Mouse (Mus musculus) stomach, postnatal 0 days (tissue): Measurements from ENCODE around the gene Tes3-ps.

Experiments used
- CTCF ChIP-seq: IDR thresholded peaks from 2 replicates; pipeline ENCODE4 v1.5.1; 2016; ENCODE audit warnings: antibody characterized with exemption, low read depth, mild to moderate bottlenecking, moderate library complexity
- EP300 ChIP-seq: optimal IDR thresholded peaks from 2 replicates; pipeline ENCODE3; 2016; ENCODE audit warnings: antibody characterized with exemption

- TF ChIP-seq EP300 = no peak
- TF ChIP-seq CTCF = no peak
Observed at GRCm38 (mm10) chr13:49478851-49479374, 14.2 kb upstream of the Tes3-ps start.
